ENCODE assay signal across 29 mouse cellular contexts in genomic region chr9:50822216-50822615, GRCm38 (mm10). TPM values are rescaled to one million over a fixed set of nuclear protein-coding genes. Genes with fewer than 3 reads are reported as not detected.
A peak's percentile ranks its signal among the peaks of the same experiment; 100 is the strongest.
DNase-seq lines count a peak whose midpoint lies in the region; ATAC-seq and TF ChIP-seq lines count a peak whose summit lies in the region.
"Had no signal": no experiment of that assay in that cellular context is flagged by ENCODE, and none has a peak within 500 bp of the region (broad histone marks: within the 10 kb centered on the region; RNA-seq: fewer than 3 reads in every experiment).

No protein-coding gene starts in this region.

- peaks cover 45% of the 10 kb centered on the region for H3K36me3 ChIP-seq in liver, embryonic 12.5 days
- peaks cover 2% of the 10 kb centered on the region; the same call in 1 of the 2 replicates for H3K36me3 ChIP-seq in liver, postnatal 0 days (replicated peaks; ENCODE audit: insufficient read depth, low read length)
- H3K36me3 ChIP-seq in liver, embryonic 16.5 days (ENCODE audit: control insufficient read depth, insufficient read depth), result peaks cover 3% of the 10 kb centered on the region; the same call in 1 of the 2 replicates
- peaks cover 40% of the 10 kb centered on the region for H3K36me3 ChIP-seq in kidney, embryonic 15.5 days

- no peak overlapping the region for H3K9ac ChIP-seq in liver, embryonic 12.5 days
- no peak overlapping the region for H3K9ac ChIP-seq in liver, postnatal 0 days (replicated peaks)
- H3K9ac ChIP-seq in liver, embryonic 16.5 days (ENCODE audit: low read depth, low read length), result no peak overlapping the region
- H3K9ac ChIP-seq in kidney, embryonic 15.5 days, result no peak overlapping the region
- H3K9ac ChIP-seq: embryonic facial prominence, embryonic 13.5 days; forebrain, embryonic 12.5 days; forebrain, embryonic 15.5 days; heart, embryonic 12.5 days; heart, embryonic 15.5 days; hindbrain, embryonic 13.5 days had no signal

- H3K4me3 ChIP-seq in liver, embryonic 12.5 days, result no peak overlapping the region
- H3K4me3 ChIP-seq in liver, postnatal 0 days (ENCODE audit: low read depth, low read length), result no peak overlapping the region
- H3K4me3 ChIP-seq in liver, embryonic 16.5 days (ENCODE audit: low read depth, low read length), result no peak overlapping the region
- H3K4me3 ChIP-seq in kidney, embryonic 15.5 days (replicated peaks), result no peak overlapping the region
- H3K4me3 ChIP-seq: embryonic facial prominence, embryonic 10.5 days; embryonic facial prominence, embryonic 13.5 days; erythroblast, embryonic 14.5 days; forebrain, embryonic 12.5 days; forebrain, embryonic 15.5 days; gastrocnemius, adult 2 months; heart, embryonic 12.5 days; heart, embryonic 15.5 days; hindbrain, embryonic 10.5 days; hindbrain, embryonic 13.5 days had no signal

- 88% methylated on average over 5 of the region's 5 CpGs for WGBS in liver, embryonic 12.5 days (ENCODE audit: insufficient replicate concordance)
- WGBS in liver, postnatal 0 days (ENCODE audit: insufficient replicate concordance), result 84% methylated on average over 5 of the region's 5 CpGs
- WGBS in liver, embryonic 16.5 days (ENCODE audit: insufficient replicate concordance), result 90% methylated on average over 5 of the region's 5 CpGs
- 91% methylated on average over 5 of the region's 5 CpGs for WGBS in kidney, embryonic 15.5 days

- ATAC-seq in liver, embryonic 12.5 days, result no peak
- no peak for ATAC-seq in liver, postnatal 0 days
- ATAC-seq in liver, embryonic 16.5 days (ENCODE audit: low read depth), result no peak
- ATAC-seq in kidney, embryonic 15.5 days (replicated peaks; ENCODE audit: low FRiP score), result no peak
- ATAC-seq: forebrain, embryonic 15.5 days; hindbrain, embryonic 16.5 days had no signal

- no peaks in the 10 kb centered on the region for H3K9me3 ChIP-seq in liver, embryonic 12.5 days (replicated peaks)
- H3K9me3 ChIP-seq in liver, postnatal 0 days (ENCODE audit: low read length), result no peaks in the 10 kb centered on the region
- H3K9me3 ChIP-seq in liver, embryonic 16.5 days (replicated peaks; ENCODE audit: control insufficient read depth, low read length), result no peaks in the 10 kb centered on the region
- no peaks in the 10 kb centered on the region for H3K9me3 ChIP-seq in kidney, embryonic 15.5 days (replicated peaks)
- H3K9me3 ChIP-seq: embryonic facial prominence, embryonic 10.5 days; embryonic facial prominence, embryonic 13.5 days; forebrain, embryonic 12.5 days; forebrain, embryonic 15.5 days; heart, embryonic 12.5 days; heart, embryonic 15.5 days; hindbrain, embryonic 10.5 days; hindbrain, embryonic 13.5 days had no signal

- DNase-seq in liver, postnatal 0 days, result no peak
- peak; percentile 28 for DNase-seq in right cerebral cortex, adult 18-20 months
- no peak for DNase-seq in right cerebral cortex, postnatal 4 days
- DNase-seq: adrenal gland, adult 2 months; adrenal gland, postnatal 14 days; B cell, adult 2 months; cerebellum, adult 11-12 months; cerebellum, adult 8-10 months; cerebellum, postnatal 10 days; cerebellum, postnatal 36 days; embryo, embryonic 11 days; gastrocnemius, adult 2 months; gastrocnemius, postnatal 25 days; heart, adult 18-20 months; heart, postnatal 10 days; heart, postnatal 36 days had no signal

- H3K27ac ChIP-seq in liver, embryonic 12.5 days, result peak overlapping the region; percentile 94; the same call in 1 of the 2 replicates
- H3K27ac ChIP-seq in liver, postnatal 0 days (ENCODE audit: low read depth), result no peak overlapping the region
- peak overlapping the region; percentile 49; the same call in 1 of the 2 replicates for H3K27ac ChIP-seq in liver, embryonic 16.5 days (ENCODE audit: low read length)
- H3K27ac ChIP-seq in kidney, embryonic 15.5 days, result no peak overlapping the region
- H3K27ac ChIP-seq: embryonic facial prominence, embryonic 10.5 days; embryonic facial prominence, embryonic 13.5 days; forebrain, embryonic 12.5 days; forebrain, embryonic 15.5 days; gastrocnemius, adult 2 months; heart, embryonic 15.5 days; hindbrain, embryonic 10.5 days; hindbrain, embryonic 13.5 days had no signal

- no peaks in the 10 kb centered on the region for H3K27me3 ChIP-seq in liver, embryonic 12.5 days (replicated peaks)
- no peaks in the 10 kb centered on the region for H3K27me3 ChIP-seq in liver, postnatal 0 days (ENCODE audit: insufficient read depth, low read length)
- H3K27me3 ChIP-seq in liver, embryonic 16.5 days (ENCODE audit: control insufficient read depth, insufficient read depth, low read depth, low read length), result no peaks in the 10 kb centered on the region
- H3K27me3 ChIP-seq in kidney, embryonic 15.5 days, result no peaks in the 10 kb centered on the region
- H3K27me3 ChIP-seq: embryonic facial prominence, embryonic 13.5 days; forebrain, embryonic 12.5 days; forebrain, embryonic 15.5 days; heart, embryonic 12.5 days; heart, embryonic 15.5 days; hindbrain, embryonic 13.5 days had no signal

- no peak for TF ChIP-seq EP300 in liver, postnatal 0 days (IDR thresholded peaks at IDR 0.05; ENCODE audit: low read depth)

- no peak for TF ChIP-seq CTCF in liver, postnatal 0 days (IDR thresholded peaks at IDR 0.05; ENCODE audit: low read depth)

- peaks cover 72% of the 10 kb centered on the region for H3K4me1 ChIP-seq in liver, embryonic 12.5 days
- H3K4me1 ChIP-seq in liver, postnatal 0 days (ENCODE audit: insufficient read depth), result peaks cover 9% of the 10 kb centered on the region
- H3K4me1 ChIP-seq in liver, embryonic 16.5 days (ENCODE audit: control insufficient read depth, low read depth, low read length), result peaks cover 36% of the 10 kb centered on the region
- H3K4me1 ChIP-seq in kidney, embryonic 15.5 days, result no peaks in the 10 kb centered on the region
- H3K4me1 ChIP-seq: embryonic facial prominence, embryonic 10.5 days; embryonic facial prominence, embryonic 13.5 days; forebrain, embryonic 12.5 days; forebrain, embryonic 15.5 days; heart, embryonic 12.5 days; heart, embryonic 15.5 days; hindbrain, embryonic 10.5 days; hindbrain, embryonic 13.5 days had no signal

- no peak overlapping the region for H3K4me2 ChIP-seq in liver, embryonic 12.5 days
- no peak overlapping the region for H3K4me2 ChIP-seq in liver, postnatal 0 days (ENCODE audit: low read depth, low read length)
- no peak overlapping the region for H3K4me2 ChIP-seq in liver, embryonic 16.5 days (ENCODE audit: low read depth, low read length)
- no peak overlapping the region for H3K4me2 ChIP-seq in kidney, embryonic 15.5 days
- H3K4me2 ChIP-seq: embryonic facial prominence, embryonic 13.5 days; forebrain, embryonic 12.5 days; forebrain, embryonic 15.5 days; heart, embryonic 12.5 days; heart, embryonic 15.5 days; hindbrain, embryonic 13.5 days had no signal

RNA-seq across cellular contexts. Expression of gene Ppp2r1b, which starts 22.9 kb away (rescaled TPM):
- 131 and 137 TPM in 2 replicates for polyA plus RNA-seq in liver, embryonic 12.5 days (2016; fragmentation: Nextera tagmentation; extraction: Ambion mirVana)
- 18.8 and 29.0 TPM in 2 replicates for polyA plus RNA-seq in liver, postnatal 0 days (2015; fragmentation: Nextera tagmentation; extraction: Ambion mirVana)
- 59.4 and 63.0 TPM in 2 replicates for polyA plus RNA-seq in liver, embryonic 16.5 days (2015; fragmentation: Nextera tagmentation; extraction: Ambion mirVana)
- polyA plus RNA-seq in kidney, embryonic 15.5 days (2015; fragmentation: Nextera tagmentation; extraction: Ambion mirVana), result 74.8 and 75.6 TPM in 2 replicates

RNA-seq across cellular contexts. Expression of gene 1110032A03Rik, which starts 46.9 kb away (rescaled TPM):
- 14.5 and 15.1 TPM in 2 replicates for polyA plus RNA-seq in liver, embryonic 12.5 days (2016; fragmentation: Nextera tagmentation; extraction: Ambion mirVana)
- polyA plus RNA-seq in liver, postnatal 0 days (2015; fragmentation: Nextera tagmentation; extraction: Ambion mirVana), result 34.6 and 36.2 TPM in 2 replicates
- 19.6 and 22.6 TPM in 2 replicates for polyA plus RNA-seq in liver, embryonic 16.5 days (2015; fragmentation: Nextera tagmentation; extraction: Ambion mirVana)
- 30.1 and 35.0 TPM in 2 replicates for polyA plus RNA-seq in kidney, embryonic 15.5 days (2015; fragmentation: Nextera tagmentation; extraction: Ambion mirVana)

RNA-seq across cellular contexts. Expression of gene Alg9, which starts 47.4 kb away (rescaled TPM):
- 20.9 and 23.1 TPM in 2 replicates for polyA plus RNA-seq in liver, embryonic 12.5 days (2016; fragmentation: Nextera tagmentation; extraction: Ambion mirVana)
- polyA plus RNA-seq in liver, postnatal 0 days (2015; fragmentation: Nextera tagmentation; extraction: Ambion mirVana), result 7.5 and 8.6 TPM in 2 replicates
- polyA plus RNA-seq in liver, embryonic 16.5 days (2015; fragmentation: Nextera tagmentation; extraction: Ambion mirVana), result 12.6 and 13.2 TPM in 2 replicates
- polyA plus RNA-seq in kidney, embryonic 15.5 days (2015; fragmentation: Nextera tagmentation; extraction: Ambion mirVana), result 35.6 and 35.9 TPM in 2 replicates

RNA-seq across cellular contexts. Expression of gene Fdxacb1, which starts 54.2 kb away (rescaled TPM):
- 11.5 and 13.7 TPM in 2 replicates for polyA plus RNA-seq in liver, embryonic 12.5 days (2016; fragmentation: Nextera tagmentation; extraction: Ambion mirVana)
- 4.9 and 6.6 TPM in 2 replicates for polyA plus RNA-seq in liver, postnatal 0 days (2015; fragmentation: Nextera tagmentation; extraction: Ambion mirVana)
- 7.8 and 7.9 TPM in 2 replicates for polyA plus RNA-seq in liver, embryonic 16.5 days (2015; fragmentation: Nextera tagmentation; extraction: Ambion mirVana)
- 10.9 and 11.7 TPM in 2 replicates for polyA plus RNA-seq in kidney, embryonic 15.5 days (2015; fragmentation: Nextera tagmentation; extraction: Ambion mirVana)

Comparison
In these comparisons a context has a peak if more than half of its experiments do, and no peak if none do; other contexts are left out.
1. H3K27ac ChIP-seq: peak in liver, embryonic 12.5 days (single experiment) and liver, embryonic 16.5 days (single experiment); none in liver, postnatal 0 days (single experiment) and kidney, embryonic 15.5 days (single experiment).